Mouse (Mus musculus) forebrain, postnatal 0 days (tissue): ENCODE results near the gene Ppp2r1b. TPM values are rescaled to one million over a fixed set of nuclear protein-coding genes. Genes with fewer than 3 reads are reported as not detected.
"Not testable (repeated sequence)": the region's sequence is repeated elsewhere in the genome, so short reads cannot be mapped to it uniquely, and the experiment has no call there.

ENCODE experiments used
- ATAC-seq: fragments of 200-750 bp; cut with Nextera tagmentation; 2 replicates; pipeline ENCODE4 v1.8.0; 2017; ENCODE audit warnings: mild to moderate bottlenecking, moderate library complexity
- DNase-seq: peaks from one replicate; pipeline ENCODE4 v3.0.0-alpha.2; 2015
- H3K27ac ChIP-seq: fragments of 300-500 bp; sonication (generic); 2 replicates; pipeline ENCODE4 v1.5.1; 2014; ENCODE audit warnings: low read depth, mild to moderate bottlenecking, antibody characterized with exemption, low read length, moderate library complexity, mixed read lengths
- H3K27me3 ChIP-seq: fragments of 300-500 bp; sonication (generic); 2 replicates; pipeline ENCODE4 v1.6.1; 2014; ENCODE audit warnings: mild to moderate bottlenecking, low read length, mixed read lengths; ENCODE audit not compliant: insufficient read depth
- H3K36me3 ChIP-seq: fragments of 300-500 bp; sonication (generic); 2 replicates; pipeline ENCODE4 v1.6.1; 2014; ENCODE audit warnings: mild to moderate bottlenecking, moderate library complexity; ENCODE audit not compliant: insufficient read depth
- H3K4me1 ChIP-seq: fragments of 300-500 bp; sonication (generic); 2 replicates; pipeline ENCODE4 v1.6.1; 2014; ENCODE audit warnings: antibody characterized with exemption; ENCODE audit not compliant: insufficient read depth
- H3K4me2 ChIP-seq: fragments of 300-500 bp; sonication (generic); 2 replicates; pipeline ENCODE4 v1.6.1; 2014; ENCODE audit warnings: low read depth, mild to moderate bottlenecking, moderate library complexity
- H3K4me3 ChIP-seq: fragments of 300-500 bp; sonication (generic); 2 replicates; pipeline ENCODE4 v1.5.1; 2014; ENCODE audit warnings: low read depth, low read length, mixed read lengths
- H3K9ac ChIP-seq: fragments of 300-500 bp; sonication (generic); 2 replicates; pipeline ENCODE4 v1.6.1; 2014; ENCODE audit warnings: mild to moderate bottlenecking
- H3K9me3 ChIP-seq: fragments of 300-500 bp; sonication (generic); 2 replicates; pipeline ENCODE4 v1.6.1; 2016; ENCODE audit warnings: low read length
- CTCF ChIP-seq: sonication (generic); IDR thresholded peaks from 2 replicates; pipeline ENCODE4 v1.5.1; 2016; ENCODE audit warnings: antibody characterized with exemption, control low read depth, low read depth
- WGBS: fragments of 180-500 bp; shearing (Covaris S2); extraction: QIAGEN DNeasy Blood & Tissue Kit; methylation state at CpG from one replicate; pipeline ENCODE4 v1.1.7; 2014; 5-methylcytosine and 5-hydroxymethylcytosine counted together
- polyA plus RNA-seq: library from polyadenylated mRNA; unstranded; fragments of >200 nt; fragmentation: Nextera tagmentation; extraction: Ambion mirVana; gene quantifications from 2 replicates; pipeline ENCODE4 v1.2.1, GENCODE M21; 2015
- total RNA-seq: library from RNA; depleted of rRNA; stranded (reverse); fragments of >200 nt; gene quantifications from 2 replicates; pipeline ENCODE4 v1.2.3, GENCODE M21; 2014

Gene Ppp2r1b
- total and polyA plus RNA-seq, 2 experiments from 2014 or later: 26.0 to 29.8 TPM

DNA sequence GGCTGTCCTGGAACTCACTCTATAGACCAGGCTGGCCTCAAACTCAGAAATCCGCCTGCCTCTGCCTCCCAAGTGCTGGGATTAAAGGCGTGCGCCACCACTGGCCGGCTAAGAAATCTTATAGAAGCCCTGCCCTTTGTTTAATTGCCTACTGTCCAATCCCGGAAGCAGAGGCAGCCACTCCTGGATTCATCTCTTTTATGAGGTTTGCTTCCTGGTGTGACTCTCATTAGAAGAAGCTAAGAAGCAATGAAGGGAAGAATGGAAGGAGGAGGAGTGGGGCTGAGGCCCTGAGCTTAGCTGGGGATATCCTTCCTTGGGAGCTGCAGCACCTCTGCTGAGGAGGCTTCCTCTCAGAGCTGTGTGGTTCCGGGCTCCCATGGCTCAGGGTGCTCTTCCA lies 23.4 kb upstream of the Ppp2r1b start:
- Histone ChIP-seq H3K27me3 (no peaks in the 10 kb centered on the region), H3K4me3 (no peak overlapping the region), H3K27ac (no peak overlapping the region), H3K9me3 (no peaks in the 10 kb centered on the region), H3K4me2 (no peak overlapping the region), H3K4me1 (no peaks in the 10 kb centered on the region), H3K9ac (no peak overlapping the region), H3K36me3 (peaks cover 39% of the 10 kb centered on the region)
- no peak for TF ChIP-seq CTCF
- DNase-seq: no peak
- WGBS: 83% methylated on average over 6 of the region's 6 CpGs
- no peak for ATAC-seq

GRCm38 (mm10) chr9:50822216-50822615 lies 22.9 kb upstream of the Ppp2r1b start:
- ATAC-seq: no peak
- WGBS: 96% methylated on average over 5 of the region's 5 CpGs

DNA sequence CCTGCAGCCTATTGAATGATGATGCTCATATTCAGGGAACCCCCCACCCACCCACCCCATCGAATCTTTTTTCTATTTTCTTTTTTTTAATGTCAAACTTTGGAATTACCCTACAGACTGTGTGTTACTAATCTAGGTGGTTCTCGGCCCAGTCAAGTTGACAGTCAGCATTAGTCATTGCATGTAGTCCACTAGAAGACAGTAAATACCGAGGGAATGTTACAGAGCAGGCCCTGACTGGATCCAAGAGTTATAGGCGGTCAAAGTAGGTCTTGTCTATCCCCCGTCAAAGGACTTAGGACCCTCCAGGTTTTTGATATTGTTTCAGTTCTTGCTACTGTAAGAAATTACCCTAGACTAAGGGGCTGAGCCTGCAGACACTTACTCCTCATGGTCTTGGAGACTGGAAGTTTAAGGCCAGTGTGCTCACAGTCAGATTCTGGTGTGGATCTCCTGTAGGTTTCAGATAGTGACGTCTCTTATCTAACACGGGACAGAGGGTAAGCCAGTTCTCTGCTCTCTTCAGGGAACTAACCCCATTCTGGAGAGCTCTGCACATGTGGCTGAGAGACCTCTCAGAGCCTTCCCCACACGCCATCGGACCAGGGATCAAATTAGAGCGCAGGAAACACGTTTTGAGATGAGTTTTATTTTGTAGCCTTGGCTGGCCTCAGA lies 21.2 kb upstream of the Ppp2r1b start:
- Histone ChIP-seq H3K9ac (no peak overlapping the region), H3K27ac (no peak overlapping the region), H3K27me3 (no peaks in the 10 kb centered on the region), H3K4me1 (no peaks in the 10 kb centered on the region), H3K4me3 (no peak overlapping the region), H3K36me3 (peaks cover 26% of the 10 kb centered on the region), H3K4me2 (no peak overlapping the region), H3K9me3 (no peaks in the 10 kb centered on the region)
- WGBS: 90% methylated on average over 11 of the region's 11 CpGs
- TF ChIP-seq CTCF: no peak
- no peak for ATAC-seq
- no peak for DNase-seq

More at GRCm38 (mm10) chr9:50822216-50822615, 22.9 kb upstream of the Ppp2r1b start:
- Histone ChIP-seq H3K4me3 (no peak overlapping the region), H3K9ac (no peak overlapping the region), H3K9me3 (no peaks in the 10 kb centered on the region), H3K36me3 (peaks cover 34% of the 10 kb centered on the region), H3K4me2 (no peak overlapping the region), H3K4me1 (no peaks in the 10 kb centered on the region), H3K27ac (no peak overlapping the region), H3K27me3 (no peaks in the 10 kb centered on the region)
- TF ChIP-seq CTCF: no peak
- DNase-seq: no peak

- Histone ChIP-seq H3K27me3 (no peaks in the 10 kb centered on the region), H3K4me1 (no peaks in the 10 kb centered on the region), H3K27ac (no peak overlapping the region), H3K9me3 (no peaks in the 10 kb centered on the region), H3K4me3 (no peak overlapping the region), H3K36me3 (peaks cover 12% of the 10 kb centered on the region; the same call in 1 of the 2 replicates), H3K4me2 (no peak overlapping the region), H3K9ac (no peak overlapping the region)
- 92% methylated on average over 5 of the region's 5 CpGs for WGBS
- no peak for TF ChIP-seq CTCF
- DNase-seq (no peak), ATAC-seq (no peak)
These were observed 13.6 kb upstream of the Ppp2r1b start for GRCm38 (mm10) chr9:50831514-50831913.

- ATAC-seq (no peak), DNase-seq (no peak)
- Histone ChIP-seq H3K4me3 (no peak overlapping the region), H3K4me2 (no peak overlapping the region), H3K27me3 (no peaks in the 10 kb centered on the region), H3K9me3 (no peaks in the 10 kb centered on the region), H3K27ac (no peak overlapping the region), H3K9ac (no peak overlapping the region), H3K4me1 (no peaks in the 10 kb centered on the region), H3K36me3 (peaks cover 12% of the 10 kb centered on the region; the same call in 1 of the 2 replicates)
- no peak for TF ChIP-seq CTCF
- 97% methylated on average over 4 of the region's 4 CpGs for WGBS
These were observed 12.9 kb upstream of the Ppp2r1b start for GRCm38 (mm10) chr9:50832162-50832561.

DNA sequence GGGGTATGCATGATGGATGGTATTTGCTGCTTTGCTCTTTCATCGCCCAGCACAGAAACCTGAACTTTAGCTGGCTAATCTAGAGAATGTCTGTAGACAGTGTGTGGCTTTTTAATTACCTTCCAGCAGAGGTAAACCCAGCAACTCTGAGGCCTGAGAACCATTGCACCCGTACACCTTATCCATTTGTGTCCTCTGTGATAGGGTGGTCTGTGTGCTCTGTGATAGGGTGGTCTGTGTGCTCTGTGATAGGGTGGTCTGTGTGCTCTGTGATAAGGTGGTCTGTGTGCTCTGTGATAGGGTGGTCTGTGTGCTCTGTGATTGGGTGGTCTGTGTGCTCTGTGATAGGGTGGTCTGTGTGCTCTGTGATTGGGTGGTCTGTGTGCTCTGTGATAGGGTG lies 12.5 kb upstream of the Ppp2r1b start:
- not testable (repeated sequence) for H3K4me2 ChIP-seq, H3K4me1 ChIP-seq, H3K27me3 ChIP-seq, ATAC-seq, DNase-seq, H3K9me3 ChIP-seq, H3K4me3 ChIP-seq, H3K9ac ChIP-seq, H3K27ac ChIP-seq
- peaks cover 12% of the 10 kb centered on the region; the same call in 1 of the 2 replicates for H3K36me3 ChIP-seq
- 98% methylated on average over 2 of the region's 2 CpGs for WGBS

DNA sequence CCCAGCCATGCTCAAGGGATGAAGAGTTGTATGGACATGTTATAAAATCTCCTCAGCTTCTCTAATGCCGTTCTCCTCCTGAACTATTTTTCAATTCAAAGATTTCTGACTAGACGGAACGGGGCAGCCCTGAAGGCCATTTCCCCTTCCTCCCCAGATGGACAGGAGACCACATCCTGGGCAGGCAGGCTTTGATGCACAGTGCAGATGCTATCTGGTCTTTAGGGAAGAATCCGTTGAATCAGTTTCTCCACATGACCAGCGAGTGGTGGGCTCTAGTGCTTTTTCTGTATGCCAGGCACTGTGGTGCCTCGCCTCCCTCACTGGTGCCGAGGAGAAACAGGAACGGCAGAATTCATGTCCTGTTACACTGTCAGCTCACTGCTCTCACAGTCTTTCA lies 11.3 kb upstream of the Ppp2r1b start:
- ATAC-seq (no peak), DNase-seq (no peak)
- no peak overlapping the region for H3K9ac ChIP-seq
- WGBS: 82% methylated on average over 8 of the region's 8 CpGs
- no peak for TF ChIP-seq CTCF
- H3K27me3 ChIP-seq: no peaks in the 10 kb centered on the region
- no peak overlapping the region for H3K4me3 ChIP-seq
- H3K36me3 ChIP-seq: peaks cover 12% of the 10 kb centered on the region; the same call in 1 of the 2 replicates
- no peak overlapping the region for H3K27ac ChIP-seq
- no peaks in the 10 kb centered on the region for H3K9me3 ChIP-seq
- H3K4me1 ChIP-seq: no peaks in the 10 kb centered on the region
- no peak overlapping the region for H3K4me2 ChIP-seq
